Mouse (Mus musculus) hindbrain, embryonic 14.5 days (tissue): ENCODE data around the gene Rsph14. TPM values are rescaled to one million over a fixed set of nuclear protein-coding genes. Genes with fewer than 3 reads are reported as not detected.

Experiments used
- ATAC-seq: fragments of 200-750 bp; cut with Nextera tagmentation; 2 replicates; pipeline ENCODE4 v1.8.0; 2017; ENCODE audit warnings: moderate number of reproducible peaks, mild to moderate bottlenecking, moderate TSS enrichment, moderate library complexity; ENCODE audit not compliant: low FRiP score
- DNase-seq: peaks from one replicate; pipeline ENCODE4 v3.0.0-alpha.2; 2015; ENCODE audit warnings: low spot score
- H3K27ac ChIP-seq: fragments of 300-500 bp; sonication (generic); 2 replicates; pipeline ENCODE4 v1.5.1; 2014; ENCODE audit warnings: mild to moderate bottlenecking, moderate library complexity
- H3K27me3 ChIP-seq: fragments of 300-500 bp; sonication (generic); 2 replicates; pipeline ENCODE4 v1.6.1; 2014; ENCODE audit warnings: mild to moderate bottlenecking, low read length, mixed read lengths; ENCODE audit not compliant: control insufficient read depth, insufficient read depth
- H3K36me3 ChIP-seq: fragments of 300-500 bp; sonication (generic); replicated peaks from 2 replicates; pipeline ENCODE4 v1.6.1; 2014; ENCODE audit not compliant: control insufficient read depth, insufficient read depth
- H3K4me1 ChIP-seq: fragments of 300-500 bp; sonication (generic); replicated peaks from 2 replicates; pipeline ENCODE4 v1.6.1; 2014; ENCODE audit warnings: antibody characterized with exemption, low read length, mixed read lengths; ENCODE audit not compliant: control insufficient read depth, insufficient read depth
- H3K4me2 ChIP-seq: fragments of 300-500 bp; sonication (generic); replicated peaks from 2 replicates; pipeline ENCODE4 v1.6.1; 2014; ENCODE audit warnings: mild to moderate bottlenecking, moderate library complexity
- H3K4me3 ChIP-seq: fragments of 300-500 bp; sonication (generic); replicated peaks from 2 replicates; pipeline ENCODE4 v1.5.1; 2014; ENCODE audit warnings: mild to moderate bottlenecking, low read length
- H3K9ac ChIP-seq: fragments of 300-500 bp; sonication (generic); 2 replicates; pipeline ENCODE4 v1.6.1; 2014
- H3K9me3 ChIP-seq: fragments of 300-500 bp; sonication (generic); 2 replicates; pipeline ENCODE4 v1.6.1; 2016; ENCODE audit warnings: low read length; ENCODE audit not compliant: control insufficient read depth
- WGBS: fragments of 180-500 bp; shearing (Covaris S2); extraction: QIAGEN DNeasy Blood & Tissue Kit; methylation state at CpG from one replicate; pipeline ENCODE4 v1.1.7; 2014; 5-methylcytosine and 5-hydroxymethylcytosine counted together
- polyA plus RNA-seq: library from polyadenylated mRNA; unstranded; fragments of >200 nt; fragmentation: Nextera tagmentation; extraction: Ambion mirVana; gene quantifications from 2 replicates; pipeline ENCODE4 v1.2.1, GENCODE M21; 2014

The Rsph14 gene
- polyA plus RNA-seq, 1 experiment from 2014 or later = 0.50 TPM

DNA sequence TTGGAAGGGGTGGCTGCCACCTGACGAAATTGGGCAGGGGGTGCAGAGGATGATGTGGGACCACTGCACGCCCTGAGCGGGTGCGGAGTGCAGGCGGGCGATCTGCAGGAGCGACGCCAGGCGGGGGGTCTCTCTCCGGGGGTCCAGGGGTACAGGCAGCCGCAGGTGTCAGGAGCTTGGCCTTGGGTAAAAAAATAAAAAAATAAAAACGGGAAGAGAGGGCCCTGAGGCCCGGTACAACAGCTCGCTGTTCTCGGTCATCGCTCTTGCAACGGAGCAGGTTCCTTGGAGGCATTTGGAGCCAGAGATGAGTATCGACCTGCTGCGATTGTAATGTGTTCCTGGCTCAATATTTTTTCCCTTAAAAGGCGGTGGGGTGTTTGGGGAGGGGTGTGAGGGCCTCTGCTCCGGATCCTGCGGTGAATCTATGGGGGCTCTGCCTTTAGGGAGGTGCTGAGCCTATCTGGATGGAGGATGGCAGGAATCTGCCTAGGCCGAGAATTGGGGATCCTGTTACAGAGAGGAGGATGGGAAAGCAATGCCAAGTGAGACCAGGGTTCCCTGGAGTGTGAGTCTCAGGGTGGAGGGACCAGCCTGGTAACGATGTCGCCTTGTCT lies 64.6 kb downstream of the Rsph14 start:
- H3K36me3 ChIP-seq = no peaks in the 10 kb centered on the region
- peak overlapping the region; percentile 77; the same call in 1 of the 2 replicates for H3K27ac ChIP-seq
- H3K27me3 ChIP-seq = 0 out of 2 replicates have a peak, but pooled peaks cover 5% of the 10 kb centered on the region
- peak overlapping the region; percentile 81 for H3K9ac ChIP-seq
- 1% methylated on average over 25 of the region's 25 CpGs for WGBS
- DNase-seq (no peak), ATAC-seq (no peak)
- no peaks in the 10 kb centered on the region for H3K9me3 ChIP-seq
- peak overlapping the region; percentile 77 for H3K4me3 ChIP-seq
- H3K4me1 ChIP-seq = peaks cover 20% of the 10 kb centered on the region
- H3K4me2 ChIP-seq = peak overlapping the region; percentile 75

- H3K9ac ChIP-seq = peak within 1 kb of the TSS; percentile 81
- ATAC-seq = peak; percentile 98
Measured at GRCm38 (mm10) chr10:74966850-74967451, 65.4 kb downstream of the Rsph14 start, which contains the start of gene Gnaz. Gene Gnaz (plus strand): TSS chr10:74967177.

DNA sequence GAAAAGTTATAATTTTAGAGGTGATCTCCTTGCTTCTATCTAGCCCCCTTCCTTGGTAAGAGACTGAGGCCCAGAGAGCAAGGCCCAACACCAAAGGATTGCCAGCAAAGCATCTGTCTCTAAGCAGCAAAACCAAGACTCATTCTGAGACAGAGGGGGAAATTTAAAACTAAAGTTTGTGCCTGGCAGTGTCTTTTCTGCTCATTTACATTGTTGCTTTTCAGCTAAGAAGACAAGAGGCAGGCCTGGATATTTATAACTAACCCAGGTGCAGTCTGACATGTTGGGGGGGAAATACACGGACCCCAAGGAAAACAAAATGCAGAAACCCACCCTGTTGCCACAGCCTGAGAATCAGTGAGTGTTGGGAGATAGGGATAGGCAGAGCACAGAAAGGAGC lies 68.0 kb downstream of the Rsph14 start:
- 85% methylated on average over 1 of the region's 1 CpGs for WGBS
- DNase-seq (no peak), ATAC-seq (no peak)

More at GRCm38 (mm10) chr10:74966850-74967451, 65.4 kb downstream of the Rsph14 start, which contains the start of gene Gnaz:
- H3K4me2 ChIP-seq = peak within 1 kb of the TSS; percentile 75
- H3K9me3 ChIP-seq = no peaks in the 10 kb centered on the region
- peak within 1 kb of the TSS; percentile 77 for H3K4me3 ChIP-seq
- WGBS = under 1% methylated on average over 72 of the region's 83 CpGs
- H3K4me1 ChIP-seq = peaks cover 20% of the 10 kb centered on the region
- H3K36me3 ChIP-seq = no peaks in the 10 kb centered on the region
- peak within 1 kb of the TSS; percentile 77 for H3K27ac ChIP-seq
- DNase-seq = peak; percentile 98
- H3K27me3 ChIP-seq = 0 out of 2 replicates have a peak, but pooled peaks cover 5% of the 10 kb centered on the region

DNA sequence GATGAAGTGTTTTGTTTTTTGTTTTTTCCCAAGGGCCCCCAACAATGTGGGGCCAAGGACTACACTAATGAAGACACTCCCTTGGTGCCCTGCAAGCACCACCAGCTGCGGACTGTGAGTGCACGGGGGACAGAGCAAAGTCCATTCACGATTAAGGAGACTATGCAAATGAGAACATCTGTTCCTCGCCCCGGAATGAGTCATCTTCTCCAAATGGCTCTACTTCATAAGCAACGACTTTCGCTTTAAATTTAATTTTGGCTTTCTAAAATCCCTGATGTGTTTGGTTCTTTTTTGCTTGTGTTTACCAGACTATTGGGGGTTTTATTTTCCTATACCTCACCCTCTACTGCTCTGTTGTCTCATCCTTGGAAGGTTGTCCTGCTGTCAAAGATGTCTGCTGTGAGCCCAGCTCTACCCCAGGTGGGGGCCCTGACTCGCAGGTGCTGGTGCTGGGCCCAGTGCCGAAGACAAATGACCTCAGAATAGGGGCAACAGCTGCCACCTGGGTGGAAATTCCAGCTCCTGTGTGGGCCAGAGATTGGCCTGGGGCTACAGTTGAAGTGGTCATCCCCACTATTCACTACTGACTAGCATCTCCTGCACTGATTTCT lies 79.4 kb downstream of the Rsph14 start:
- no peaks in the 10 kb centered on the region for H3K27me3 ChIP-seq
- 33% methylated on average over 9 of the region's 9 CpGs for WGBS
- no peaks in the 10 kb centered on the region for H3K9me3 ChIP-seq

More for the DNA sequence above, 68.0 kb downstream of the Rsph14 start:
- Histone ChIP-seq H3K4me3 (no peak overlapping the region), H3K27ac (no peak overlapping the region), H3K4me1 (peaks cover 20% of the 10 kb centered on the region), H3K9me3 (no peaks in the 10 kb centered on the region), H3K9ac (no peak overlapping the region), H3K4me2 (no peak overlapping the region), H3K27me3 (0 out of 2 replicates have a peak, but pooled peaks cover 5% of the 10 kb centered on the region), H3K36me3 (no peaks in the 10 kb centered on the region)

GRCm38 (mm10) chr10:74940795-74941194 lies 91.6 kb downstream of the Rsph14 start:
- H3K9me3 ChIP-seq = peaks cover 1% of the 10 kb centered on the region; the same call in 1 of the 2 replicates
- DNase-seq (no peak), ATAC-seq (no peak)
- H3K27me3 ChIP-seq = no peaks in the 10 kb centered on the region
- H3K4me3 ChIP-seq = no peak overlapping the region
- H3K4me1 ChIP-seq = no peaks in the 10 kb centered on the region
- H3K4me2 ChIP-seq = no peak overlapping the region
- 91% methylated on average over 1 of the region's 1 CpGs for WGBS
- H3K9ac ChIP-seq = no peak overlapping the region
- no peaks in the 10 kb centered on the region for H3K36me3 ChIP-seq
- H3K27ac ChIP-seq = no peak overlapping the region

More for the DNA sequence above, 79.4 kb downstream of the Rsph14 start:
- Histone ChIP-seq H3K36me3 (no peaks in the 10 kb centered on the region), H3K9ac (no peak overlapping the region), H3K4me1 (0 out of 2 replicates have a peak, but pooled peaks cover 3% of the 10 kb centered on the region), H3K4me3 (no peak overlapping the region), H3K27ac (no peak overlapping the region), H3K4me2 (no peak overlapping the region)
- ATAC-seq (no peak), DNase-seq (no peak)

- ATAC-seq (no peak), DNase-seq (no peak)
- WGBS = 59% methylated on average over 3 of the region's 3 CpGs
Measured at GRCm38 (mm10) chr10:74939300-74939699, 93.1 kb downstream of the Rsph14 start.

DNA sequence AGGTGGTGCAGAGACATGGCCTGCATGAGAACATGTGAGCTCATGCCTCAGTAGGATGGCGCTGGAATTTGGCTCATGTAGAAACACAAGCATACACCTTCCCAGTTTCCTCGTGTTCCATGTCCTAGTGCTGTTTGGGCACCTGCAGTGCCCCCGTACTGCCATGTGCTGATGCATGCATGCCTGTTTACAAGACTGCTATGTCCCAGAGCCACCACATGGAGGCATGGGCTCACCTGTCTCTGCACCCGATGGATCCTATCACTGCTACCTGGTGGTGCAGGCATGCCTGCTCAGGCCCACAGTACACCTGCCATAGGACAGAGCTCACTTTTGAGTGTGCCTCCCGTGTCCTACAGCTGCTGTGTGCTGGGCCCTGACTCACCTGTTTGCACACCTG lies 94.0 kb downstream of the Rsph14 start:
- ATAC-seq = no peak
- H3K4me3 ChIP-seq = no peak overlapping the region
- no peak overlapping the region for H3K9ac ChIP-seq
- DNase-seq = no peak
- no peak overlapping the region for H3K4me2 ChIP-seq
- H3K27ac ChIP-seq = no peak overlapping the region
- no peaks in the 10 kb centered on the region for H3K9me3 ChIP-seq
- 76% methylated on average over 5 of the region's 5 CpGs for WGBS
- H3K27me3 ChIP-seq = no peaks in the 10 kb centered on the region
- no peaks in the 10 kb centered on the region for H3K36me3 ChIP-seq
- H3K4me1 ChIP-seq = no peaks in the 10 kb centered on the region

More at GRCm38 (mm10) chr10:74939300-74939699, 93.1 kb downstream of the Rsph14 start:
- Histone ChIP-seq H3K4me2 (no peak overlapping the region), H3K4me3 (no peak overlapping the region), H3K36me3 (no peaks in the 10 kb centered on the region), H3K27ac (no peak overlapping the region), H3K9me3 (no peaks in the 10 kb centered on the region), H3K27me3 (no peaks in the 10 kb centered on the region), H3K9ac (no peak overlapping the region), H3K4me1 (no peaks in the 10 kb centered on the region)

- peak; percentile 68 for ATAC-seq
- Histone ChIP-seq H3K36me3 (no peaks in the 10 kb centered on the region), H3K4me1 (no peaks in the 10 kb centered on the region), H3K4me2 (no peak overlapping the region), H3K9me3 (no peaks in the 10 kb centered on the region), H3K9ac (no peak overlapping the region), H3K27me3 (no peaks in the 10 kb centered on the region), H3K4me3 (no peak overlapping the region), H3K27ac (no peak overlapping the region)
- DNase-seq = peak; percentile 57
- WGBS = 84% methylated on average over 10 of the region's 10 CpGs
Measured at GRCm38 (mm10) chr10:74937003-74937790, 95.2 kb downstream of the Rsph14 start.

DNA sequence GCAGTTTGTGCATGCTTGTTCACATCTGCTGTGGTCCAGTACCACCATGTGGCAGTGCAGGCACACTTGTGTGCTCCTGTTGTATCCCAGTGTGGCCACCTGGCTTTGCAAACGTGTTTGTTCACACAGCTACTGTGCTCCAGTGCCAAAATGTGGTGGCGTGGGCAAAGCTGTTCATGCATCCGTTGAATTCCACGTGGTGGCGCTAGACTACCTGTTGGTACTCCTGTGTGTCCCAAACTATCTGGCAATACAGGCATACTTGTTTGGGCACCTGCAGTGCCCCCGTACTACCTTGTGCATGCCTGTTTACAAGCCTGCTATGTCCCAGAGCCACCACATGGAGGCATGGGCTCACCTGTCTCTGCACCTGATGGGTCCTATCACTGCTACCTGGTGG lies 97.4 kb downstream of the Rsph14 start:
- Histone ChIP-seq H3K4me2 (no peak overlapping the region), H3K9me3 (no peaks in the 10 kb centered on the region), H3K4me3 (no peak overlapping the region), H3K4me1 (no peaks in the 10 kb centered on the region), H3K9ac (no peak overlapping the region), H3K27me3 (no peaks in the 10 kb centered on the region), H3K27ac (no peak overlapping the region), H3K36me3 (no peaks in the 10 kb centered on the region)
- ATAC-seq = no peak
- 32% methylated on average over 6 of the region's 6 CpGs for WGBS
- no peak for DNase-seq
